Mouse (Mus musculus) mouse embryonic stem cell (cell line): Measurements from ENCODE around the gene Kbtbd8.

Source experiments
- in situ Hi-C, 2 experiments: fragments of 300-500 bp; cut with MboI; formaldehyde crosslinking; loops; 1 replicate in 1 of 2; 3 replicates in 1 of 2; pipeline ENCODE4 v1.14.3; 2019 to 2020; ENCODE audit warnings: low sequenced_read_pairs in 2 of 2, low pct_unique_long_range_greater_than_20kb in 1 of 2, mixed read lengths in 1 of 2; ENCODE audit not compliant: unreplicated experiment in 1 of 2

The Kbtbd8 gene

GRCm38 (mm10) chr6:95165630-95166029 lies 48.6 kb downstream of the Kbtbd8 start:
- in situ Hi-C loops: no loop called here

GRCm38 (mm10) chr6:95167668-95168227 lies 50.7 kb downstream of the Kbtbd8 start:
- in situ Hi-C loops: no loop called here

- in situ Hi-C loops: no loop called here
Measured at GRCm38 (mm10) chr6:95169411-95169810, 52.4 kb downstream of the Kbtbd8 start.

GRCm38 (mm10) chr6:95174311-95175143 lies 57.5 kb downstream of the Kbtbd8 start:
- in situ Hi-C loops: no loop called here
